Mouse (Mus musculus): Measurements from ENCODE around the gene Prr30. TPM values are rescaled to one million over a fixed set of nuclear protein-coding genes. Genes with fewer than 3 reads are reported as not detected.

The Prr30 gene
- polyA plus RNA-seq (2015; fragmentation: Nextera tagmentation; extraction: Ambion mirVana) = not detected in 2 replicates

GRCm38 (mm10) chr14:101200230-101200629, at the start of gene Prr30:
Gene Prr30, minus strand, starts transcription at chr14:101200330.

All from skeletal muscle tissue, postnatal 0 days (tissue).